Mouse (Mus musculus) cerebellum, adult 2 months (tissue): ENCODE measurements around the gene Ifna11.

Experiments
- CTCF ChIP-seq: fragments of 200-500 bp; IDR thresholded peaks from 2 replicates; pipeline ENCODE4 v1.5.1; 2011; ENCODE audit warnings: low read depth, mild to moderate bottlenecking, control low read depth, low read length, moderate library complexity, borderline replicate concordance; ENCODE audit not compliant: insufficient read depth
- POLR2A ChIP-seq: fragments of 200-500 bp; IDR thresholded peaks from 2 replicates; pipeline ENCODE4 v1.6.1; 2011; ENCODE audit warnings: low read length, control low read depth, borderline replicate concordance; ENCODE audit not compliant: insufficient read depth

DNA sequence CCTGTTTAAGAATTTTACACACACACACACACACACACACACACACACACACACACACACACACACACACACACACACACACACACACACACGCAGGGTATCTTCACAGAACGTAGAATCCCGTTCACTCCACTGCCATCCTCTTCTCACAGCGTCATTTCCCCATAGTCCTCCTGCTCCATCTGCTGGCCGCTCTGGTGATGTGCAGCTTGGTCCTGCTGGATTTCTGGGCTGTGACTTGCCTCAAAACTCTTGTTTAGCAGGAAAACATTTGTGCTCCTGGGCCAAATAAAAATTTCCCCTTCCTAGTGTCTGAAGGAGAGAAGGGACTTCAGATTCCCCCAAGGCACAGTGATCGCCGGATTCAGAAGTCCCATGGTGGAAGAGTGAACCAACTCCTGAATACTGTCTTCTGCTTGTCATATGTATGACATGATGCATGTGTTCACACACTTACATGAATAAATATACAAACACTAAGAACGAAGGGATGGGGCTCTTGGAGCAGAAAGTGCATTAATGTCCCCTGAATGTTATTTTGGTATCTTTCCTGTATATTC, 47.7 kb downstream of the Ifna11 start:
- TF ChIP-seq POLR2A (no peak), CTCF (peak; percentile 89)
